Mouse (Mus musculus) adrenal gland, adult (tissue): ENCODE results near the gene Gpr82.

ENCODE experiments used
- DNase-seq, 2 experiments: peaks; one replicate each; pipeline ENCODE4 v3.0.0; 2022 to 2023; ENCODE audit warnings: low spot score in 1 of 2; ENCODE audit not compliant: inconsistent age in 2 of 2

Gpr82 gene

GRCm38 (mm10) chrX:13691865-13692264 lies 30.7 kb downstream of the Gpr82 start:
- peak in 1 of 2 experiments; percentile 27 for DNase-seq

GRCm38 (mm10) chrX:13700681-13701080 lies 39.5 kb downstream of the Gpr82 start:
- DNase-seq = no peak

- no peak for DNase-seq
Observed at GRCm38 (mm10) chrX:13705051-13705450, 43.9 kb downstream of the Gpr82 start.

- peak; percentile 14 to 79 for DNase-seq
Observed at GRCm38 (mm10) chrX:13710174-13710573, 49.0 kb downstream of the Gpr82 start.
